Mouse (Mus musculus): ENCODE data around the gene Rab10. TPM values are rescaled to one million over a fixed set of nuclear protein-coding genes. Genes with fewer than 3 reads are reported as not detected.

The Rab10 gene
- polyA plus RNA-seq, 1 experiment from 2014 or later: 69.4 TPM

GRCm38 (mm10) chr12:3288440-3288839, 21.3 kb downstream of the Rab10 start:
- peaks cover 40% of the 10 kb centered on the region for H3K9me3 ChIP-seq
- 100% methylated on average over 1 of the region's 1 CpGs for WGBS
- no peak overlapping the region for H3K4me3 ChIP-seq
- no peaks in the 10 kb centered on the region for H3K4me1 ChIP-seq
- no peak for DNase-seq (ENCODE audit: extremely low spot score, low spot score)
- peaks cover 51% of the 10 kb centered on the region for H3K36me3 ChIP-seq (replicated peaks)
- no peak overlapping the region for H3K27ac ChIP-seq
- H3K27me3 ChIP-seq (ENCODE audit: poor library complexity, severe bottlenecking): no peaks in the 10 kb centered on the region

DNA sequence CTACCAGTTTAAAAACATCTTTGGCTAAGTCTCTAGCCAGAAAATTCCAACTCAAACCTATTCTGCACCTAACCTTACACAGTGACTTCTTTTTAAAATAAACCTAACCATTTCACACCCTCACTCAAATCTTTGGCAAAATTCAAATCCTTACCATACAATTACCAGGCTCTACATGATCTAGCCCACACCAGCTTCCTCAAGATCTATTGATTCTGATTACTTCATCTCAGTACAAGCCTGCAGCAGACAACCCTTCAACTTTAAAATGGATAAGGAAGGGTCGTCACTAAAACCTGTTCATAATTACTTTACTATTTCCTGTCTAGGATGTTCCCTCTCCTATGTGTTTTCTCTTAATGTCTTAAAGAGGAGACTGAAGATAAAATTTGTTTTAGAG, 23.9 kb downstream of the Rab10 start:
- DNase-seq (ENCODE audit: extremely low spot score, low spot score): no peak
- 77% methylated on average over 1 of the region's 1 CpGs for whole genome bisulfite sequencing
- no peak overlapping the region for H3K4me3 ChIP-seq

GRCm38 (mm10) chr12:3285377-3285776, 24.4 kb downstream of the Rab10 start:
- no peaks in the 10 kb centered on the region for H3K4me1 ChIP-seq

More for the DNA sequence above, 23.9 kb downstream of the Rab10 start:
- H3K4me1 ChIP-seq: no peaks in the 10 kb centered on the region
- peaks cover 40% of the 10 kb centered on the region for H3K36me3 ChIP-seq (replicated peaks)
- H3K9me3 ChIP-seq: peaks cover 33% of the 10 kb centered on the region
- no peaks in the 10 kb centered on the region for H3K27me3 ChIP-seq (ENCODE audit: poor library complexity, severe bottlenecking)
- H3K27ac ChIP-seq: no peak overlapping the region

DNA sequence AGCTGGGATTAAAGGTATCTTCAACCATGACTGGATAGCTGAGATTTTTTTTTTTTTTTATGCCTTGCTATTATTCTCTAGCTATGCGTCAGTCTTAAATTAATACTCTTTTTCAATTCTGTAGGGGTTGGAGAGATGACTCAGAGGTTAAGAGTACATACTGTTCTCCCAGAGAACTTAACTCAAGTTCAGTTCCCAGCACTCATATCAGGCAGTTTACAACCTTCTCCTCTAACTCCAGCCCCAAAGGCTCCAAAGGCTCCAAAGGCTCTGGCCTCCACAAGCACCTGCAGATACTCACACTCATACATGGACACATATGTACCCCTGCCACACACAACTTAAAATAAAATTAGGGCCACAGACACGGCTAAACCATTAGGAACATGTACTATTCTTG, 25.3 kb downstream of the Rab10 start:
- Histone ChIP-seq H3K27me3 (ENCODE audit: poor library complexity, severe bottlenecking) (no peaks in the 10 kb centered on the region), H3K4me3 (no peak overlapping the region)

More at GRCm38 (mm10) chr12:3285377-3285776, 24.4 kb downstream of the Rab10 start:
- H3K36me3 ChIP-seq (replicated peaks): peaks cover 40% of the 10 kb centered on the region
- H3K27me3 ChIP-seq (ENCODE audit: poor library complexity, severe bottlenecking): no peaks in the 10 kb centered on the region
- peaks cover 32% of the 10 kb centered on the region for H3K9me3 ChIP-seq
- DNase-seq (ENCODE audit: extremely low spot score, low spot score): no peak
- WGBS: 83% methylated on average over 6 of the region's 6 CpGs
- no peak overlapping the region for H3K4me3 ChIP-seq
- no peak overlapping the region for H3K27ac ChIP-seq

GRCm38 (mm10) chr12:3283829-3284440, 25.8 kb downstream of the Rab10 start:
- no peak overlapping the region for H3K27ac ChIP-seq
- 96% methylated on average over 4 of the region's 4 CpGs for WGBS

More for the DNA sequence above, 25.3 kb downstream of the Rab10 start:
- Histone ChIP-seq H3K36me3 (replicated peaks) (peaks cover 43% of the 10 kb centered on the region), H3K4me1 (no peaks in the 10 kb centered on the region), H3K9me3 (peaks cover 38% of the 10 kb centered on the region), H3K27ac (no peak overlapping the region)
- WGBS: 94% methylated on average over 2 of the region's 2 CpGs
- no peak for DNase-seq (ENCODE audit: extremely low spot score, low spot score)

DNA sequence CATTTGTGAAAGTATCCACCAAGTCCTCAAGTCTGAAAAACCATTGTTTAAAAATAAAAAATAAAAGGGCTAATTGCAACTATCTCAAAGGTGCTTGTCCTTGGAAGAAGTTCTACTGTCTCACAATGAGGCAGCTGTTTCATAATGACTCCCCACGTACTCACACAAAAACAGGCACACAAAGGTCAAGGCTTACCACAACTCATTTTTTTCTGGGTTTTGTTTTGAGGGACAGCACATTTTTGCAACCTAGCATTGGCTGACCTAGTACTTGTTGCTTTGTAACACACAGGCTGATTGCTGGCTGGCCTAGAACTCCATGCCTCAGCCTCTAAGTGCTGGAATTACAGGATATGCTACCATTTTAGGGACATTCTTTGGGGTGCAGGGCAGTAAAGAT, 26.8 kb downstream of the Rab10 start:
- DNase-seq (ENCODE audit: extremely low spot score, low spot score): no peak
- Histone ChIP-seq H3K4me1 (no peaks in the 10 kb centered on the region), H3K36me3 (replicated peaks) (peaks cover 31% of the 10 kb centered on the region), H3K27ac (no peak overlapping the region), H3K4me3 (no peak overlapping the region), H3K9me3 (peaks cover 33% of the 10 kb centered on the region), H3K27me3 (ENCODE audit: poor library complexity, severe bottlenecking) (no peaks in the 10 kb centered on the region)
- 79% methylated on average over 1 of the region's 1 CpGs for WGBS

More at GRCm38 (mm10) chr12:3283829-3284440, 25.8 kb downstream of the Rab10 start:
- peaks cover 41% of the 10 kb centered on the region for H3K36me3 ChIP-seq (replicated peaks)
- H3K4me1 ChIP-seq: no peaks in the 10 kb centered on the region
- no peak overlapping the region for H3K4me3 ChIP-seq
- DNase-seq (ENCODE audit: extremely low spot score, low spot score): no peak
- no peaks in the 10 kb centered on the region for H3K27me3 ChIP-seq (ENCODE audit: poor library complexity, severe bottlenecking)
- peaks cover 40% of the 10 kb centered on the region for H3K9me3 ChIP-seq

DNA sequence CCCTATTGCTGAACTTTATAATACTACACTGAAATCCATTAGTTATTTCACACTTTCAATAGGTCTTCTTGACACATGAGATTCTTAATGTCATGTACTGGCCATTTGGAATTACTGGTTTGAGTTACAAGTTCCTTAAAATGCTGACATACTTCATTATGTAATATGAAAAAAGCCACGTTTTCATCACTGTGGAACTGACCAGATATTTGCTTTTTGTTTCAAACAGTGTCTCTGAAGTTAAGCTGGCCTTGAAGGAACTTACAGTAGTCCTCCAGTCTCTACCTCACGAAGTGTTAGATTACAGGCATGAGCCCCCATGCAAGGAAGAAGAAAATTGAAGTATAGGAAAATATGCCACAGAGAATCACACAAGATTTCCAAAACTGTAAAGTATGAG, 27.2 kb downstream of the Rab10 start:
- H3K27me3 ChIP-seq (ENCODE audit: poor library complexity, severe bottlenecking): no peaks in the 10 kb centered on the region
- no peak overlapping the region for H3K4me3 ChIP-seq
- no peak overlapping the region for H3K27ac ChIP-seq
- H3K9me3 ChIP-seq: peaks cover 29% of the 10 kb centered on the region; the same call in 1 of the 2 replicates
- H3K4me1 ChIP-seq: no peaks in the 10 kb centered on the region
- 89% methylated on average over 2 of the region's 2 CpGs for WGBS
- DNase-seq (ENCODE audit: extremely low spot score, low spot score): no peak
- peaks cover 28% of the 10 kb centered on the region for H3K36me3 ChIP-seq (replicated peaks)

- WGBS: 91% methylated on average over 2 of the region's 2 CpGs
- no peaks in the 10 kb centered on the region for H3K4me1 ChIP-seq
- H3K4me3 ChIP-seq: no peak overlapping the region
- H3K27ac ChIP-seq: no peak overlapping the region
- no peaks in the 10 kb centered on the region for H3K27me3 ChIP-seq (ENCODE audit: poor library complexity, severe bottlenecking)
- DNase-seq (ENCODE audit: extremely low spot score, low spot score): no peak
- H3K9me3 ChIP-seq: peaks cover 30% of the 10 kb centered on the region; the same call in 1 of the 2 replicates
- peaks cover 23% of the 10 kb centered on the region for H3K36me3 ChIP-seq (replicated peaks)
These were observed 30.9 kb downstream of the Rab10 start for GRCm38 (mm10) chr12:3278880-3279339.

GRCm38 (mm10) chr12:3270818-3271217, 39.0 kb downstream of the Rab10 start:
- Histone ChIP-seq H3K4me1 (no peaks in the 10 kb centered on the region), H3K27ac (no peak overlapping the region), H3K9me3 (peaks cover 23% of the 10 kb centered on the region), H3K4me3 (no peak overlapping the region), H3K36me3 (replicated peaks) (peaks cover 22% of the 10 kb centered on the region), H3K27me3 (ENCODE audit: poor library complexity, severe bottlenecking) (no peaks in the 10 kb centered on the region)
- no peak for DNase-seq (ENCODE audit: extremely low spot score, low spot score)

DNA sequence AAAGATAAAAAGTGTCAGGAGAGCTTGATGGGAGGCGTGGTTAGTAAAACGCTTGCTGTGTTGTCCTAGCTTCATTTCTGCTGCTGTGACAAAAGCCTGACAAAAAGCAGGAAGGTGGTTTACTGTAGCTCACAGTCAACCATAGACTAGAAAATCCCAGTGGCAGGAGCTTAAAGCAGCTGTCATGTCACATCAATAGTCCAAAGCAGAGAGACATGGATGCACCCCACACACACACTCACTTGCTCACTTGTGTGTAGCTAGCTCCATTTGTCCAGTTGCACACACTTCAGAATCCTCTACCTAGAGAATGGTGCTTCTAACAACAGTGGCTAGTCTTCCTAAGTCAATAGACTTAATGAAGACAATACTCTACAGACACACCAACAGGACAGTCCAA, 42.4 kb downstream of the Rab10 start:
- Histone ChIP-seq H3K4me3 (no peak overlapping the region), H3K36me3 (replicated peaks) (peaks cover 35% of the 10 kb centered on the region), H3K27me3 (ENCODE audit: poor library complexity, severe bottlenecking) (no peaks in the 10 kb centered on the region), H3K9me3 (peaks cover 19% of the 10 kb centered on the region), H3K27ac (no peak overlapping the region), H3K4me1 (no peaks in the 10 kb centered on the region)
- WGBS: 96% methylated on average over 2 of the region's 2 CpGs
- DNase-seq (ENCODE audit: extremely low spot score, low spot score): no peak

GRCm38 (mm10) chr12:3265188-3265587, 44.6 kb downstream of the Rab10 start:
- Histone ChIP-seq H3K27ac (no peak overlapping the region), H3K9me3 (peaks cover 7% of the 10 kb centered on the region), H3K4me3 (no peak overlapping the region), H3K36me3 (replicated peaks) (peaks cover 44% of the 10 kb centered on the region), H3K27me3 (ENCODE audit: poor library complexity, severe bottlenecking) (no peaks in the 10 kb centered on the region), H3K4me1 (no peaks in the 10 kb centered on the region)
- no peak for DNase-seq (ENCODE audit: extremely low spot score, low spot score)
- WGBS: 89% methylated on average over 2 of the region's 2 CpGs

GRCm38 (mm10) chr12:3264449-3264848, 45.3 kb downstream of the Rab10 start:
- no peak overlapping the region for H3K4me3 ChIP-seq
- no peaks in the 10 kb centered on the region for H3K27me3 ChIP-seq (ENCODE audit: poor library complexity, severe bottlenecking)
- H3K27ac ChIP-seq: no peak overlapping the region
- no peaks in the 10 kb centered on the region for H3K4me1 ChIP-seq
- peaks cover 43% of the 10 kb centered on the region for H3K36me3 ChIP-seq (replicated peaks)
- no peak for DNase-seq (ENCODE audit: extremely low spot score, low spot score)
- 86% methylated on average over 2 of the region's 2 CpGs for WGBS
- H3K9me3 ChIP-seq: peaks cover 5% of the 10 kb centered on the region

DNA sequence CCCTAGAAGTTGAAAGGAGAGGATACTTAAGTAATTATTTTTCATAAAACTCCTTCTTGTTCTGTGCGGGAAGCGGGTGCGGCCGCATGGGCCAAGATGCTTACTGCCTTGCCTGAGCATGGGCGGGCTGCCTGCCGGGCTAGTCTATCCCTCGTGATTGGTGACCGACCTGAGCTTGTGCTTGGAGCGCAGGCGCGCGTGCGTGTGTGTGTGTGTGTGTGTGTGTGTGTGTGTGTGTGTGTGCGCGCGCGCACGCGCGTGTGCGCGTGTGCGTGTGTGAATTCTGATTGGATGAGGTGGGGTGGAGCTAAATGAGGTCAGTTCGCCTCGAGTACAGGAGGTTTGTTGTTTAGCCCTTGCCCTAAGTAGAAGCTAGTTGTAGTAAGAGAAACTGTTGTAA, 48.2 kb downstream of the Rab10 start:
- H3K27me3 ChIP-seq (ENCODE audit: poor library complexity, severe bottlenecking): no peaks in the 10 kb centered on the region
- H3K27ac ChIP-seq: no peak overlapping the region
- H3K9me3 ChIP-seq: no peaks in the 10 kb centered on the region
- no peak for DNase-seq (ENCODE audit: extremely low spot score, low spot score)
- H3K4me3 ChIP-seq: no peak overlapping the region
- peaks cover 59% of the 10 kb centered on the region for H3K36me3 ChIP-seq (replicated peaks)
- WGBS: 97% methylated on average over 25 of the region's 25 CpGs
- H3K4me1 ChIP-seq: no peaks in the 10 kb centered on the region

DNA sequence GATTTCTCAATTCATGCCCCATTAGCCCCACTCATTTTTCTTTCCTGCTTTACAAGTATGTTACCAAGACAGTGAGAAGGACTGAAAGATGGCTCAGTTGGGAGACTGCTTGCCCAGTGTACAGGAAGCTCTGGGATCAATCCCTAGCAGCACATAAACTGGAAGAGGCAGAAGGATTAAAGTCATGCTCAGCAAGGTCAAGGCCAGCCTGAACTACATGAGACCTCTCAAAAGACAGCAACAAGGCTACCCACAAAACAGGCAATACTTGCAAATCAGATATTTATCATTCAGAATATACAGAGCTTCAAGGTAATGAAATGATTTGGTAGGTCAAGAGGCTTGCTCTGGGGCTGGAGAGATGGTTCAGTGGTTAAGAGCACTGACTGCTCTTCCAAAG, 53.8 kb downstream of the Rab10 start:
- no peaks in the 10 kb centered on the region for H3K9me3 ChIP-seq
- no peaks in the 10 kb centered on the region for H3K27me3 ChIP-seq (ENCODE audit: poor library complexity, severe bottlenecking)
- no peak overlapping the region for H3K4me3 ChIP-seq
- H3K36me3 ChIP-seq (replicated peaks): peaks cover 75% of the 10 kb centered on the region
- DNase-seq (ENCODE audit: extremely low spot score, low spot score): no peak
- H3K27ac ChIP-seq: no peak overlapping the region
- H3K4me1 ChIP-seq: no peaks in the 10 kb centered on the region
